Mouse (Mus musculus): ENCODE measurements around the gene Serpine2.

Gene Serpine2

GRCm38 (mm10) chr1:79861130-79861942 lies at the start of gene Serpine2:
Gene Serpine2 (minus strand): TSS chr1:79861180.
- DNase-seq (ENCODE audit: low spot score), result no peak

GRCm38 (mm10) chr1:79907811-79908210 lies 46.8 kb upstream of the Serpine2 start:
- no peak for DNase-seq (ENCODE audit: low spot score)

GRCm38 (mm10) chr1:79905241-79905640 lies 44.3 kb upstream of the Serpine2 start:
- no peak for DNase-seq (ENCODE audit: low spot score)

- no peak for DNase-seq (ENCODE audit: low spot score)
These were observed 41.9 kb upstream of the Serpine2 start for GRCm38 (mm10) chr1:79902901-79903300.

- DNase-seq (ENCODE audit: low spot score), result no peak
These were observed 21.7 kb upstream of the Serpine2 start for GRCm38 (mm10) chr1:79882648-79883047.

- no peak for DNase-seq (ENCODE audit: low spot score)
These were observed 13.8 kb upstream of the Serpine2 start for GRCm38 (mm10) chr1:79874741-79875140.

- DNase-seq (ENCODE audit: low spot score), result no peak
These were observed 455 bp downstream of the Serpine2 start for GRCm38 (mm10) chr1:79860411-79861039.

- DNase-seq (ENCODE audit: low spot score), result no peak
These were observed 1.0 kb downstream of the Serpine2 start for GRCm38 (mm10) chr1:79859975-79860374.

- no peak for DNase-seq (ENCODE audit: low spot score)
These were observed 2.0 kb downstream of the Serpine2 start for GRCm38 (mm10) chr1:79859026-79859425.

GRCm38 (mm10) chr1:79858389-79858994 lies 2.5 kb downstream of the Serpine2 start:
- DNase-seq (ENCODE audit: low spot score), result peak; percentile 56

GRCm38 (mm10) chr1:79857681-79858388 lies 3.1 kb downstream of the Serpine2 start:
- DNase-seq (ENCODE audit: low spot score), result no peak

- DNase-seq (ENCODE audit: low spot score), result no peak
These were observed 4.2 kb downstream of the Serpine2 start for GRCm38 (mm10) chr1:79856756-79857155.

GRCm38 (mm10) chr1:79853527-79853926 lies 7.5 kb downstream of the Serpine2 start:
- no peak for DNase-seq (ENCODE audit: low spot score)

GRCm38 (mm10) chr1:79850341-79850740 lies 10.6 kb downstream of the Serpine2 start:
- DNase-seq (ENCODE audit: low spot score), result peak; percentile 32

- DNase-seq (ENCODE audit: low spot score), result no peak
These were observed 12.3 kb downstream of the Serpine2 start for GRCm38 (mm10) chr1:79848663-79849062.

- DNase-seq (ENCODE audit: low spot score), result no peak
These were observed 14.1 kb downstream of the Serpine2 start for GRCm38 (mm10) chr1:79846891-79847290.

GRCm38 (mm10) chr1:79832719-79833404 lies 28.1 kb downstream of the Serpine2 start:
- DNase-seq (ENCODE audit: low spot score), result no peak

GRCm38 (mm10) chr1:79823951-79824633 lies 36.9 kb downstream of the Serpine2 start:
- no peak for DNase-seq (ENCODE audit: low spot score)

GRCm38 (mm10) chr1:79822806-79823525 lies 38.0 kb downstream of the Serpine2 start:
- DNase-seq (ENCODE audit: low spot score), result no peak

GRCm38 (mm10) chr1:79819296-79819879 lies 41.6 kb downstream of the Serpine2 start:
- no peak for DNase-seq (ENCODE audit: low spot score)
